Mouse (Mus musculus) central nervous system, embryonic 11.5 days (tissue): ENCODE measurements around the gene Sall1. TPM values are rescaled to one million over a fixed set of nuclear protein-coding genes. Genes with fewer than 3 reads are reported as not detected.

Source experiments
- polyA plus RNA-seq: library from polyadenylated mRNA; depleted of rRNA; stranded (reverse); fragments of >200 nt; gene quantifications from 2 replicates; pipeline ENCODE4 v1.2.3, GENCODE M21; 2012; rRNA removed

Gene Sall1
- 21.7 and 24.1 TPM in 2 replicates for polyA plus RNA-seq

GRCm38 (mm10) chr8:89043940-89044339, at the start of gene Sall1:
Gene Sall1, minus strand, starts transcription at chr8:89044162.

